Mouse (Mus musculus): ENCODE measurements around the gene Fam187a. TPM values are rescaled to one million over a fixed set of nuclear protein-coding genes. Genes with fewer than 3 reads are reported as not detected.

Fam187a gene
- polyA plus RNA-seq, 1 experiment = not detected

DNA sequence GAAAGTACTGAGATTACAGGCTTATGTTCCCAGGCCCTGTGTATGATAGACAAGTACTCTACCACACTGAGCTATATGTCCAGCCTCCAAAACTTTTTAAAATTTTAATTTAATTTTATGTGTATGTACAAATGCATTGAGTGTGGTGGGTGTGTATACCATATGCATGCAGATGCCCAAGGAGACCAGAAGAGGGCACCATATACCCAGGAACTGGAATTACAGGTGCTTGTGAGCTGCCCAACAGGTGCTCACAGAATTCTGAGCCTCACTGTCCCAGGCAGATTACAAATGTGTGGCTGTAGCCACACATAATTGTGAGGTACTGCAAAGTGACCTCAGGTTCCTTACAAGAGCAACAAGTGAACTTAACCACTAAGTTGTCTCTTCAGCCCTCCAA, 31.2 kb upstream of the Fam187a start:
- Histone ChIP-seq H3K4me3 (replicated peaks; ENCODE audit: control insufficient read depth, low read depth, low read length) (no peak overlapping the region), H3K27ac (ENCODE audit: control insufficient read depth, insufficient read depth, low read depth, low read length, poor library complexity) (no peak overlapping the region), H3K4me1 (ENCODE audit: control insufficient read depth, insufficient read depth, low read length) (no peaks in the 10 kb centered on the region)
- TF ChIP-seq CTCF (IDR thresholded peaks at IDR 0.05; ENCODE audit: control insufficient read depth, insufficient read depth, low read length) = peak; percentile 25; the same call in 1 of the 2 replicates
- no peak for TF ChIP-seq POLR2A (IDR thresholded peaks at IDR 0.05; ENCODE audit: borderline replicate concordance, control insufficient read depth, low read depth, low read length)

DNA sequence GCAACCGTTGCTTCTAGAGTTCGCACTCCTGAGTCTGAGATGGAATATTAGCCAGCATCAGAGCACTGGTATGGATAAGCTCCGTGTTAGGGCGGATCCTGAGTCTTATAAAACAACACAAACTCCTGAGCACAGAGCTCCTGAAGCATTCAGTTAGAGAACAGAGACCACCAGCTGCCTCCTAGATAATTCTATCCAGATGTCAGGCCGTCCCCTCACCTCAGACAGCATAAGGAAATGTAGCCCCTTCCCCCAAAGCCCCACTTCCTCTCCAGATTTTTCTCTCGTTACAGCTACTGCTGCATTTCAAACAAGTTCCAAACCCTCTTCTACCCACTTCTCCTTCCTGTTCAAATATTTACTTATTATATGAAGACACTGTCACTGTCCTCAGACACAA, 29.0 kb upstream of the Fam187a start:
- H3K4me3 ChIP-seq (replicated peaks; ENCODE audit: control insufficient read depth, low read depth, low read length) = no peak overlapping the region
- no peaks in the 10 kb centered on the region for H3K4me1 ChIP-seq (ENCODE audit: control insufficient read depth, insufficient read depth, low read length)
- 85% methylated on average over 6 of the region's 6 CpGs for WGBS
- no peak for TF ChIP-seq CTCF (IDR thresholded peaks at IDR 0.05; ENCODE audit: control insufficient read depth, insufficient read depth, low read length)
- no peak for TF ChIP-seq POLR2A (IDR thresholded peaks at IDR 0.05; ENCODE audit: borderline replicate concordance, control insufficient read depth, low read depth, low read length)
- H3K27ac ChIP-seq (ENCODE audit: control insufficient read depth, insufficient read depth, low read depth, low read length, poor library complexity) = no peak overlapping the region

DNA sequence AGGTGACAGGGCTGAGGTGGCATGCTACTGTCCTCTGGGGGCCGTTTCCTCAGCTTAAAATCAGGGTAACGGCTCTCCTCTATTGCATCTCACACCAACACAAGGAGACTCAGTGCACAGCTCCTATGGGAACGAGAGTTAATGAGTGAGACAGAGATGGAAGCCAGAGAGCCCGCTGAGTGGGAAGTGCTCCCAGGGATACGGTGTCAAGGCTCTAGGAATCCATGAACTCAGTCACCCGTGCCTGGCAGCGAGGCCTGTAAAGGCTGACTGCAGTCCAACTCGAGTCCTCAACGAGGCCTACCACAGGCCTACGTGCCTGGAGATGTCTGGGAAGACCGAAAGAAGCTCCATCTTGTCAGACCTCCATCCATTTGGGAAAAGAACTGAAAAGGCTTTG, 26.0 kb upstream of the Fam187a start:
- no peak for TF ChIP-seq CTCF (IDR thresholded peaks at IDR 0.05; ENCODE audit: control insufficient read depth, insufficient read depth, low read length)
- TF ChIP-seq POLR2A (IDR thresholded peaks at IDR 0.05; ENCODE audit: borderline replicate concordance, control insufficient read depth, low read depth, low read length) = no peak
- 93% methylated on average over 11 of the region's 11 CpGs for WGBS
- H3K4me1 ChIP-seq (ENCODE audit: control insufficient read depth, insufficient read depth, low read length) = no peaks in the 10 kb centered on the region
- H3K27ac ChIP-seq (ENCODE audit: control insufficient read depth, insufficient read depth, low read depth, low read length, poor library complexity) = no peak overlapping the region
- H3K4me3 ChIP-seq (replicated peaks; ENCODE audit: control insufficient read depth, low read depth, low read length) = no peak overlapping the region

DNA sequence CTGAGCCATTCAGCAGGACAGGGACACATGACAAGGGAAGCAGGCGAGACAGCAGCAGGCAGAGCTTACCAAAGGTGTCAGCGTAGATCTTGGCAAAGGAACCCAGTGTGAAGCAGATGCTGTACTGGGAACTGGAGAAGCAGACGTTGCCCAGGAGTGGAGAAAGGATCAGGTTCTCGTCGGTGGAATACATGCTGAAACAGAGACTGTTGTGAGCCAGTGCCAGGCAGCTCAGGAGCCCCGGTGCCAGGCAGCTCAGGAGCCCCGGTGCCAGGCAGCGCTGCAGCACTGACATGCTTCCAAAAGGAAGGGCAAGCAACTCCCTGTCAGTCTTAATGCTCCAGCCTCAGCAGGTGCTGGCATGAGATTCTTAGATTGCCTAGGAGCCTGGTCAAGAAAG, 25.0 kb upstream of the Fam187a start:
- H3K4me3 ChIP-seq (replicated peaks; ENCODE audit: control insufficient read depth, low read depth, low read length) = no peak overlapping the region
- WGBS = 93% methylated on average over 8 of the region's 8 CpGs
- H3K27ac ChIP-seq (ENCODE audit: control insufficient read depth, insufficient read depth, low read depth, low read length, poor library complexity) = no peak overlapping the region
- TF ChIP-seq POLR2A (IDR thresholded peaks at IDR 0.05; ENCODE audit: borderline replicate concordance, control insufficient read depth, low read depth, low read length) (no peak), CTCF (IDR thresholded peaks at IDR 0.05; ENCODE audit: control insufficient read depth, insufficient read depth, low read length) (no peak)
- no peaks in the 10 kb centered on the region for H3K4me1 ChIP-seq (ENCODE audit: control insufficient read depth, insufficient read depth, low read length)

DNA sequence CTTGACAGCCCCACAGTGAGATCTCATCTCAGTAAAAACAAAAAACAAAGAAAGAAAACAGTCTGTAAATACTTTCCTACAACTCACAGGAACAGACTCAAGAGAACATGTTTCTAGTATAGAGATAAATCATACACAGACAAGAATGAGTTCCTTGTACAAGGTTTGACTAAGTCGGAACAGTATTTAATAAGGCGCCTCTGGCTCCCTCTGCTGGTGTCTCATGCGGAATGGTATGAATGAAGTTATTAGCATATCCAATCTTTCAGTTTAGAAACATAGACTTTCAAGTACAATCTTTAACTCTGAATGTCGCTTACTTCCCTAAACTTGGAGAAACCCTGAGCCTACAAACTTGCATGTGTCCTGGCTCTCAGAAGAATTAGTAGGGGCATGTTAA, 20.7 kb upstream of the Fam187a start:
- TF ChIP-seq POLR2A (IDR thresholded peaks at IDR 0.05; ENCODE audit: borderline replicate concordance, control insufficient read depth, low read depth, low read length) (no peak), CTCF (IDR thresholded peaks at IDR 0.05; ENCODE audit: control insufficient read depth, insufficient read depth, low read length) (no peak)
- Histone ChIP-seq H3K4me1 (ENCODE audit: control insufficient read depth, insufficient read depth, low read length) (no peaks in the 10 kb centered on the region), H3K4me3 (replicated peaks; ENCODE audit: control insufficient read depth, low read depth, low read length) (no peak overlapping the region), H3K27ac (ENCODE audit: control insufficient read depth, insufficient read depth, low read depth, low read length, poor library complexity) (no peak overlapping the region)
- 21% methylated on average over 4 of the region's 4 CpGs for WGBS

DNA sequence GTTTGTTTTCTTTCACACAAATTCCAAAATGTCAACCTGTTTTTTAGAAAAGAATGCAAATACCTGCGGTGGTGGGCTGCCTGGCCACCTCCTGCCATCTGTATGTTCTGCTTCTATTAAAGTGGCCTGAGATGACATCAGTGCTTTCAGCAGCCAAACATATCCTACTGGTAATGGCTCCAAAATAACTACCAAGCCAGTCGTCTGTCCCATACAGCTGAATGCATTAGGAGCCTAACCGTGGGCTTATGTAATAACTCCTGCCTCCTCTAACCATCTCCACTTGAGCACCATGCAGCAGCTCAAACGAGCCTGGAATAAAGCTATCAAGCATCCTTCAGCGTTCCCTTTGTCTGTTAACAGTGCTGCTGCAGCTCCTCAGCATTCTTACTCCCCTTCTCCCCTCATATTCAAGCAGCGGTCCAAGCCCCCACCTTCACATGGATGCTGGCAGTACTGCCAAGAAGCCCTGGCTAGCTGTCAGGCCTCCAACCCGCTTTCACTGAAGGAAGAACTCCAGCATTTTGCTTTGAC, 10.1 kb upstream of the Fam187a start:
- no peak overlapping the region for H3K27ac ChIP-seq (ENCODE audit: control insufficient read depth, insufficient read depth, low read depth, low read length, poor library complexity)
- H3K4me3 ChIP-seq (replicated peaks; ENCODE audit: control insufficient read depth, low read depth, low read length) = no peak overlapping the region
- WGBS = 88% methylated on average over 7 of the region's 7 CpGs
- no peaks in the 10 kb centered on the region for H3K4me1 ChIP-seq (ENCODE audit: control insufficient read depth, insufficient read depth, low read length)
- TF ChIP-seq POLR2A (IDR thresholded peaks at IDR 0.05; ENCODE audit: borderline replicate concordance, control insufficient read depth, low read depth, low read length) (no peak), CTCF (IDR thresholded peaks at IDR 0.05; ENCODE audit: control insufficient read depth, insufficient read depth, low read length) (no peak)

DNA sequence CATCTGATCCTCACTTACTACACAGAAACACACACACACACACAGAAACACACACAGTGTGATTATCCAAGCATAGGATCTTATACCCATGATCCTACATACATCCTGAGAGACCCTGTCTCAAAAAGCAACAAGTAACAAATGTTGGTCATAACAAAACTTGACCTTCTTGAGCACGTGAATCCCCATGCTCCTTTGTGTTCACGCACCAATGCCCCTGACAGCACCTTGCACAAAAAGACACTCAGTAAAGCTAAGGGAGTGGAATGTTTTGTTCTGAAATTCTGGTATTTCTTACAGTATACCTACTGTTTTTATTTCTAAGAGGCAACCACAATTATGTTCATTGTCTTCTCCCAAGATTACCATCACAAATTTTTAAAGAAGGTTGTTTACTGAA, 5.4 kb upstream of the Fam187a start:
- TF ChIP-seq POLR2A (IDR thresholded peaks at IDR 0.05; ENCODE audit: borderline replicate concordance, control insufficient read depth, low read depth, low read length) = no peak
- no peak for TF ChIP-seq CTCF (IDR thresholded peaks at IDR 0.05; ENCODE audit: control insufficient read depth, insufficient read depth, low read length)
- no peaks in the 10 kb centered on the region for H3K4me1 ChIP-seq (ENCODE audit: control insufficient read depth, insufficient read depth, low read length)
- WGBS = 76% methylated on average over 2 of the region's 2 CpGs
- peak overlapping the region; percentile 24 for H3K4me3 ChIP-seq (replicated peaks; ENCODE audit: control insufficient read depth, low read depth, low read length)
- no peak overlapping the region for H3K27ac ChIP-seq (ENCODE audit: control insufficient read depth, insufficient read depth, low read depth, low read length, poor library complexity)

DNA sequence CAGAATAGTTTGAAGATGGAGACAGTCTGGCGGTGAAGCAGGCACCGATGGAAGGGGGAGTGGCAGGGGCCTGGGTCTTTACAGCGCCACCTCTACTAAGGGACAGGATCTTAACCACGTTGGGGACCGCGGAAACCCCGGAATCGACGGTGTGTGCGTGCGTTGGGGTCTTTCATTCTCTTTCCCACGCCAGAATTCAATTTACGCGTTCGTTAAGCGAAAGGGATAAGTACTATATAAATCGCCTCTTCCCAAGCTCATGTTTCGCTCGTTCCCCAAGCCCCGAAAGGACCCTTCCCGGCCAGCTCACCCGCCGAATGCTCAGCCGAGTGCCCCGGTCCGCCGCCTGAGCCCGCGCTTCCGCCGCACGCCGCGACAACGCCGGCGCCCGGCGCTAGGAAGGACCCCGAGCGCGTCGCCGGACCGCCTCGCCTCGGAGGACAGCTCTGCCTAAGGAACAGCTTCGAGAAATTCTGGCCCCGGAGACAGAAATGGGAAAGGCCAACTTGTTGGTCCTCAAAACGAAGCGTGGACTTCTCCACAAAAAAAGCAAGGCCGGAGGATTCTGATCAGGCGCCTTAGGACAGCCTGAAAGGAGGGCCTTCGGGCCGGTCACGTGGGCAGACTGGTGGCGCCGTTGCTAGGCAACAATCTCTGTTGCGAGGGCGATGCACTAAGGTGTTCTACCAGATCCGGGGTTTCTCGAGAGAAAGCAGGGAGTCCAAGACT, 4.2 kb upstream of the Fam187a start, which contains the start of the genes Eftud2 and Ccdc103:
Gene Eftud2 (minus strand): TSS at position 401 of the 729 bp plus-strand sequence.
Gene Ccdc103 (plus strand): TSS at position 620 of the 729 bp plus-strand sequence.
- Histone ChIP-seq H3K4me3 (replicated peaks; ENCODE audit: control insufficient read depth, low read depth, low read length) (peak within 1 kb of the TSS; percentile 87), H3K27ac (ENCODE audit: control insufficient read depth, insufficient read depth, low read depth, low read length, poor library complexity) (peak within 1 kb of the TSS; percentile 89), H3K4me1 (ENCODE audit: control insufficient read depth, insufficient read depth, low read length) (no peaks in the 10 kb centered on the region)
- under 1% methylated on average over 62 of the region's 62 CpGs for WGBS
- TF ChIP-seq CTCF (IDR thresholded peaks at IDR 0.05; ENCODE audit: control insufficient read depth, insufficient read depth, low read length) = no peak
- TF ChIP-seq POLR2A (IDR thresholded peaks at IDR 0.05; ENCODE audit: borderline replicate concordance, control insufficient read depth, low read depth, low read length) = peak; percentile 65; the same call in 1 of the 2 replicates

Measured in bone marrow, adult 2 months (tissue).